ENCODE assay signal across 9 mouse cellular contexts in the genomic region with DNA sequence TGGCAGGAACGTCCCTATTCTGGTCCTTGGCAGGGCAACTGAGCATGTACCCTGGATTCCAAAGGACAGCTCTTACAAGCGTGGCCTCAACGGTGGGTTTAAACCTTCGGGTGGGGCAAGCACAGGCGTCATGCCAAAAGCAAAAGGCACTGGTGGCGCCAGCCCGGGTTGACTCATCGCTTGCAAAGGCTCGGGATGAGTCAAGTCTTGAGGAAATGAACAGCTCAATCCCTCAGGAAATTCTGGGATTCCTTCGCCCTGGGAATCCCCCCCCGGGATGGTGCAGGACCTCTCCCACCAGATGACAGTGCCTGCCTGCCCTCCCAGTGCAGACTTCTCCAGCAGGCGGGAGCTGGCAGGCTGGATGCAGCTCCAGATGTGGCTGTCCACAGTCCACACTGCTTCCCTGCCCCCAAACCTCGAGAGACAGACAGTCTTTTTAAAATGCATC. TPM values are rescaled to one million over a fixed set of nuclear protein-coding genes. Genes with fewer than 3 reads are reported as not detected.
DNase-seq lines count a peak whose midpoint lies in the region; ATAC-seq lines count a peak whose summit lies in the region.
"Had no signal": no experiment of that assay in that cellular context is flagged by ENCODE, and none has a peak within 500 bp of the region (broad histone marks: within the 10 kb centered on the region; RNA-seq: fewer than 3 reads in every experiment).

No protein-coding gene starts in this region.

- H3K4me3 ChIP-seq in hindbrain, embryonic 16.5 days (ENCODE audit: low read length): no peak overlapping the region

- peak overlapping the region; percentile 14 for H3K9ac ChIP-seq in hindbrain, embryonic 16.5 days (ENCODE audit: low read depth, low read length)

- no peaks in the 10 kb centered on the region for H3K9me3 ChIP-seq in hindbrain, embryonic 16.5 days (ENCODE audit: control insufficient read depth, low read length)

- H3K4me2 ChIP-seq in hindbrain, embryonic 16.5 days (ENCODE audit: low read length): no peak overlapping the region

- peak; percentile 37 for DNase-seq in cerebellum, adult 11-12 months
- DNase-seq in cerebellum, adult 11 months: no peak
- peak; percentile 50 for DNase-seq in cerebellum, adult 8-10 months
- peak; percentile 75 for DNase-seq in gastrocnemius, postnatal 10 days
- DNase-seq in left cerebral cortex, postnatal 36 days (ENCODE audit: low spot score in 2 of 2): peak; percentile 77 to 79
- peak; percentile 49 to 50 for DNase-seq in thymus, postnatal 36 days

- H3K27me3 ChIP-seq in hindbrain, embryonic 16.5 days (replicated peaks; ENCODE audit: control insufficient read depth, insufficient read depth, low read length): no peaks in the 10 kb centered on the region

- H3K27ac ChIP-seq in hindbrain, embryonic 16.5 days (ENCODE audit: low read depth, low read length): peak overlapping the region; percentile 64

- peaks cover 16% of the 10 kb centered on the region for H3K4me1 ChIP-seq in hindbrain, embryonic 16.5 days (ENCODE audit: control insufficient read depth, insufficient read depth, low read depth, low read length)

- peak; percentile 57 for ATAC-seq in hindbrain, embryonic 16.5 days
- ATAC-seq in megakaryocyte progenitor cell, adult 5-6 weeks (replicated peaks; ENCODE audit: poor library complexity): peak; percentile 10

- intact Hi-C loops in left cerebral cortex, postnatal 36 days (cut with DNase I): no loop called here

- 40% methylated on average over 13 of the region's 13 CpGs for WGBS in hindbrain, embryonic 16.5 days

- H3K36me3 ChIP-seq in hindbrain, embryonic 16.5 days (ENCODE audit: control insufficient read depth, insufficient read depth, low read length): peaks cover 10% of the 10 kb centered on the region; the same call in 1 of the 2 replicates

RNA-seq across cellular contexts. Expression of a gene that starts 28.1 kb away (rescaled TPM):
- total RNA-seq in gastrocnemius, postnatal 10 days (2021): 10 to 100 TPM; 10.9 to 12.3 TPM
- polyA plus RNA-seq in hindbrain, embryonic 16.5 days (2015; fragmentation: Nextera tagmentation; extraction: Ambion mirVana): 10.2 and 11.5 TPM in 2 replicates
- 1 to 10 TPM; 6.1 to 6.3 TPM for total RNA-seq in left cerebral cortex, postnatal 36 days (2021)
- 13.3 and 18.9 TPM in 2 replicates for total RNA-seq in megakaryocyte progenitor cell, adult 5-6 weeks (2015)
- 34.8 and 35.6 TPM in 2 replicates for total RNA-seq in megakaryocyte progenitor cell, adult 5-6 weeks (2017)

RNA-seq across cellular contexts. Expression of a gene that starts 28.4 kb away (rescaled TPM):
- 10 to 100 TPM; 11.0 to 11.1 TPM for total RNA-seq in gastrocnemius, postnatal 10 days (2021)
- 20.7 and 22.4 TPM in 2 replicates for polyA plus RNA-seq in hindbrain, embryonic 16.5 days (2015; fragmentation: Nextera tagmentation; extraction: Ambion mirVana)
- total RNA-seq in left cerebral cortex, postnatal 36 days (2021): 1 to 10 TPM; 7.8 to 9.2 TPM
- 14.7 and 15.6 TPM in 2 replicates for total RNA-seq in megakaryocyte progenitor cell, adult 5-6 weeks (2015)
- total RNA-seq in megakaryocyte progenitor cell, adult 5-6 weeks (2017): 8.1 and 14.3 TPM in 2 replicates

RNA-seq across cellular contexts. Expression of a gene that starts 28.5 kb away (rescaled TPM):
- under 1 TPM in 1 of 2 experiments, not detected in 1; 0.56 TPM for total RNA-seq in gastrocnemius, postnatal 10 days (2021)
- polyA plus RNA-seq in hindbrain, embryonic 16.5 days (2015; fragmentation: Nextera tagmentation; extraction: Ambion mirVana): 1.7 and 2.1 TPM in 2 replicates
- under 1 TPM in 1 of 2 experiments, not detected in 1; 0.44 TPM for total RNA-seq in left cerebral cortex, postnatal 36 days (2021)
- total RNA-seq in megakaryocyte progenitor cell, adult 5-6 weeks (2015): not detected in 2 replicates
- not detected in 2 replicates for total RNA-seq in megakaryocyte progenitor cell, adult 5-6 weeks (2017)
- total RNA-seq: gastrocnemius, postnatal 4 days had no signal
